Mouse (Mus musculus) liver, adult 2 months (tissue): ENCODE data around the gene Samd14.

Experiments used
- CTCF ChIP-seq: fragments of 200-500 bp; IDR thresholded peaks from 2 replicates; pipeline ENCODE4 v1.5.1; 2011; ENCODE audit warnings: low read depth, low read length, control low read depth
- POLR2A ChIP-seq: fragments of 200-500 bp; IDR thresholded peaks from 2 replicates; pipeline ENCODE4 v1.6.1; 2011; ENCODE audit warnings: low read length, control low read depth; ENCODE audit not compliant: insufficient read depth; ENCODE audit errors: extremely low read depth

- TF ChIP-seq POLR2A (peak; percentile 64; the same call in 1 of the 2 replicates), CTCF (no peak)
These were observed 30.9 kb downstream of the Samd14 start for GRCm38 (mm10) chr11:95040491-95041138.
